In the genomic region with DNA sequence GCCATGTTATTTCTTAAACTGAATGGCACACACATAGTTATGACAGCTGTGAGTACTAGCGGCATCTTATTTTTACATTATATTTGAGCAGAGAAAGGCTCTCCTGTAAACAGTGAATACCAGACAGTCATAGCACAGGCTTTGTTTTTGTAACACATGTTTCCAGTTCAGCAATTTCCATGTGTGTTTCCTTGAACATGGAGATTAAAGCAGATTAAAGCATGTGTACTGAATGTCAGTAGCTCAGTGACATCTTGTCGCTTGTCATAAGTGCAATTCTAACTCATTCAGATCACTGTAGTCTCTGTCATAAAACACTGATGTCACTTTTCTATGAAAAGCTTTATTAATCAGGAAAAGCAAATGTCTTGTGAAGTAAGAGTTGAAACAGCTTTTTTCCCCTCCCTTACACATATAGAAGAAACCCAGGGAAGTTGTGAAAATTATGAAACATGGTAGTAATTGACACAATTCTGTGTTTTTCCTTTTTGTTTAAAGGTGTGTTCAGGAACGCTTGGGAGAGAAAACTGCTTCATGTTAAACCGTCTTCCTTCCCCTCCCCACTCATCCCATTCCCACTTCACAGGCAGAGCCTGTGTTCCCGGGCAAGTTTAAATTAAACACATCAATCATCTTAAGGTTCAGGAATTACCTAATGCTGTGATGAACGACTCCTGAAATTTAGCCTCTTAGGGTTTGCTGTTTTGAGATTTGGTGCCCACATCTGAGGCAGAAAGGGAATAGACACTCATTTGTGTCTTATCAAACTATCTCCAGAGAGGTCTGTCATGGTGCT, we compare ENCODE assay signal across 24 mouse cellular contexts.
DNase-seq lines count a peak whose midpoint lies in the region; ATAC-seq and TF ChIP-seq lines count a peak whose summit lies in the region.
"Had no signal": no experiment of that assay in that cellular context is flagged by ENCODE, and none has a peak within 500 bp of the region (broad histone marks: within the 10 kb centered on the region; RNA-seq: fewer than 3 reads in every experiment).

No protein-coding gene starts in this region.

- H3K9me3 ChIP-seq in lung, embryonic 14.5 days (ENCODE audit: low read depth, low read length), result no peaks in the 10 kb centered on the region
- no peaks in the 10 kb centered on the region for H3K9me3 ChIP-seq in embryonic facial prominence, embryonic 14.5 days (ENCODE audit: control insufficient read depth, low read length)
- no peaks in the 10 kb centered on the region for H3K9me3 ChIP-seq in hindbrain, embryonic 14.5 days (ENCODE audit: control insufficient read depth, low read length)
- H3K9me3 ChIP-seq: embryonic facial prominence, embryonic 13.5 days; kidney, embryonic 15.5 days; limb, embryonic 12.5 days had no signal

- ATAC-seq in lung, embryonic 14.5 days (ENCODE audit: insufficient read depth), result no peak
- ATAC-seq in embryonic facial prominence, embryonic 14.5 days (ENCODE audit: low read depth), result no peak
- ATAC-seq in hindbrain, embryonic 14.5 days (ENCODE audit: low FRiP score), result no peak; the same call in 1 of the 2 replicates
- ATAC-seq: activated CD4-positive, CD25-positive, alpha-beta regulatory T cell, adult 4 months; intestine, postnatal 0 days; liver, postnatal 0 days had no signal

- H3K9ac ChIP-seq in lung, embryonic 14.5 days, result no peak overlapping the region
- no peak overlapping the region for H3K9ac ChIP-seq in embryonic facial prominence, embryonic 14.5 days (ENCODE audit: low read depth, low read length)
- no peak overlapping the region for H3K9ac ChIP-seq in hindbrain, embryonic 14.5 days
- H3K9ac ChIP-seq: embryonic facial prominence, embryonic 13.5 days; kidney, embryonic 15.5 days; limb, embryonic 12.5 days; liver, postnatal 0 days had no signal

- no peaks in the 10 kb centered on the region for H3K27me3 ChIP-seq in lung, embryonic 14.5 days (ENCODE audit: insufficient read depth, low read length)
- no peaks in the 10 kb centered on the region for H3K27me3 ChIP-seq in embryonic facial prominence, embryonic 14.5 days (replicated peaks; ENCODE audit: control insufficient read depth, insufficient read depth, low read length)
- no peaks in the 10 kb centered on the region for H3K27me3 ChIP-seq in hindbrain, embryonic 14.5 days (ENCODE audit: control insufficient read depth, insufficient read depth, low read length)
- H3K27me3 ChIP-seq: embryonic facial prominence, embryonic 13.5 days; kidney, embryonic 15.5 days; limb, embryonic 12.5 days had no signal

- H3K4me3 ChIP-seq in lung, embryonic 14.5 days (ENCODE audit: low read depth, low read length), result no peak overlapping the region
- no peak overlapping the region for H3K4me3 ChIP-seq in lung, adult 2 months (replicated peaks; ENCODE audit: extremely low read depth, low read depth, low read length)
- H3K4me3 ChIP-seq in embryonic facial prominence, embryonic 14.5 days (ENCODE audit: low read depth, low read length), result no peak overlapping the region
- H3K4me3 ChIP-seq in hindbrain, embryonic 14.5 days (replicated peaks; ENCODE audit: low read length), result no peak overlapping the region
- H3K4me3 ChIP-seq: embryonic facial prominence, embryonic 13.5 days; kidney, embryonic 15.5 days; limb, embryonic 12.5 days had no signal

- no peak overlapping the region for H3K4me2 ChIP-seq in lung, embryonic 14.5 days
- H3K4me2 ChIP-seq in embryonic facial prominence, embryonic 14.5 days (ENCODE audit: low read depth, low read length), result no peak overlapping the region
- no peak overlapping the region for H3K4me2 ChIP-seq in hindbrain, embryonic 14.5 days (replicated peaks)
- H3K4me2 ChIP-seq: embryonic facial prominence, embryonic 13.5 days; heart, embryonic 11.5 days; kidney, embryonic 15.5 days; limb, embryonic 12.5 days; liver, embryonic 11.5 days had no signal

- DNase-seq in lung, embryonic 14.5 days, result peak; percentile 6
- DNase-seq in lung, adult 2 months, result no peak
- peak; percentile 81 for DNase-seq in brain, embryonic 14.5 days (ENCODE audit: low read depth)
- peak; percentile 5 for DNase-seq in embryonic facial prominence, embryonic 14.5 days (ENCODE audit: low spot score)
- DNase-seq in hindbrain, embryonic 14.5 days (ENCODE audit: low spot score), result peak; percentile 37
- DNase-seq in cerebellum, postnatal 25 days, result no peak
- DNase-seq in right cerebral cortex, postnatal 25 days, result no peak
- DNase-seq in yolk sac, embryonic 10.5 days (ENCODE audit: low spot score), result no peak
- DNase-seq: adrenal gland, postnatal 10 days; cerebellum, adult 9-11 months; gastrocnemius, postnatal 10 days; heart, adult 11 months; kidney, postnatal 36 days; layer of hippocampus, postnatal 36 days; liver, postnatal 0 days; lung, postnatal 14 days; retina, postnatal 1 day had no signal

- no peaks in the 10 kb centered on the region for H3K4me1 ChIP-seq in lung, embryonic 14.5 days (ENCODE audit: insufficient read depth)
- no peaks in the 10 kb centered on the region for H3K4me1 ChIP-seq in lung, adult 2 months (ENCODE audit: control insufficient read depth, insufficient read depth, low read length)
- H3K4me1 ChIP-seq in embryonic facial prominence, embryonic 14.5 days (ENCODE audit: control insufficient read depth, insufficient read depth, low read length), result no peaks in the 10 kb centered on the region
- H3K4me1 ChIP-seq in hindbrain, embryonic 14.5 days (replicated peaks; ENCODE audit: control insufficient read depth, insufficient read depth, low read length), result peaks cover 3% of the 10 kb centered on the region; the same call in 1 of the 2 replicates
- H3K4me1 ChIP-seq: embryonic facial prominence, embryonic 13.5 days; kidney, embryonic 15.5 days; limb, embryonic 12.5 days had no signal

- no peak for TF ChIP-seq CTCF in lung, embryonic 14.5 days (IDR thresholded peaks at IDR 0.05; ENCODE audit: low read depth)
- no peak for TF ChIP-seq CTCF in lung, adult 2 months (IDR thresholded peaks at IDR 0.05; ENCODE audit: insufficient read depth, low read length)
- TF ChIP-seq CTCF in brain, embryonic 14.5 days (IDR thresholded peaks at IDR 0.05; ENCODE audit: borderline replicate concordance, extremely low read depth, insufficient read depth, insufficient read length), result no peak

- no peak for TF ChIP-seq POLR2A in lung, adult 2 months (IDR thresholded peaks at IDR 0.05; ENCODE audit: borderline replicate concordance, extremely low read depth, low read depth, low read length)
- no peak for TF ChIP-seq POLR2A in brain, embryonic 14.5 days (IDR thresholded peaks at IDR 0.05; ENCODE audit: borderline replicate concordance, extremely low read depth, insufficient read depth, insufficient read length, poor library complexity, severe bottlenecking)

- H3K27ac ChIP-seq in lung, embryonic 14.5 days (ENCODE audit: low read depth), result no peak overlapping the region
- H3K27ac ChIP-seq in embryonic facial prominence, embryonic 14.5 days (replicated peaks; ENCODE audit: low read depth, low read length), result no peak overlapping the region
- peak overlapping the region; percentile 23; the same call in 1 of the 2 replicates for H3K27ac ChIP-seq in hindbrain, embryonic 14.5 days
- H3K27ac ChIP-seq: embryonic facial prominence, embryonic 13.5 days; kidney, embryonic 15.5 days; limb, embryonic 12.5 days had no signal

- WGBS in lung, embryonic 14.5 days, result 32% methylated on average over 6 of the region's 6 CpGs
- WGBS in lung, adult 2 months, result 45% methylated on average over 6 of the region's 6 CpGs
- WGBS in embryonic facial prominence, embryonic 14.5 days, result 41% methylated on average over 6 of the region's 6 CpGs
- WGBS in hindbrain, embryonic 14.5 days, result 48% methylated on average over 6 of the region's 6 CpGs

- no peaks in the 10 kb centered on the region for H3K36me3 ChIP-seq in lung, embryonic 14.5 days (ENCODE audit: insufficient read depth)
- H3K36me3 ChIP-seq in embryonic facial prominence, embryonic 14.5 days (ENCODE audit: control insufficient read depth, insufficient read depth, low read length), result no peaks in the 10 kb centered on the region
- H3K36me3 ChIP-seq in hindbrain, embryonic 14.5 days (replicated peaks; ENCODE audit: control insufficient read depth, insufficient read depth), result no peaks in the 10 kb centered on the region
- H3K36me3 ChIP-seq: embryonic facial prominence, embryonic 13.5 days; kidney, embryonic 15.5 days; limb, embryonic 12.5 days had no signal

Comparison
In these comparisons a context has a peak if more than half of its experiments do, and no peak if none do; other contexts are left out.
1. DNase-seq: peak in lung, embryonic 14.5 days (single experiment), brain, embryonic 14.5 days (single experiment), embryonic facial prominence, embryonic 14.5 days (single experiment) and hindbrain, embryonic 14.5 days (single experiment); none in lung, adult 2 months (single experiment), cerebellum, postnatal 25 days (0 of 2), right cerebral cortex, postnatal 25 days (single experiment) and yolk sac, embryonic 10.5 days (single experiment).